Mouse (Mus musculus): ENCODE measurements at regions not wholly inside any gene's neighbourhood (a gene's known extent, or its start where the extent isn't known, plus 50 kb on each side); places are given as distances from the start of the nearest gene placed in this dataset.
"Not testable (repeated sequence)": the region's sequence is repeated elsewhere in the genome, so short reads cannot be mapped to it uniquely, and the experiment has no call there.

- Histone ChIP-seq H3K4me1 (no peaks in the 10 kb centered on the region), H3K27ac (no peak overlapping the region), H3K9me3 (no peaks in the 10 kb centered on the region; the same call in 1 of the 2 replicates), H3K4me2 (no peak overlapping the region), H3K4me3 (no peak overlapping the region), H3K9ac (no peak overlapping the region), H3K36me3 (no peaks in the 10 kb centered on the region), H3K27me3 (no peaks in the 10 kb centered on the region)
- 70% methylated on average over 3 of the region's 3 CpGs for WGBS
- ATAC-seq (ENCODE audit: borderline replicate concordance, extremely low read depth, low FRiP score, low TSS enrichment) = no peak
These were observed 196.4 kb upstream of the Gdi2 start for GRCm38 (mm10) chr13:3341416-3341815.

- ATAC-seq (ENCODE audit: borderline replicate concordance, extremely low read depth, low FRiP score, low TSS enrichment) = no peak
- Histone ChIP-seq H3K4me1 (no peaks in the 10 kb centered on the region), H3K27me3 (no peaks in the 10 kb centered on the region), H3K9me3 (no peaks in the 10 kb centered on the region; the same call in 1 of the 2 replicates), H3K27ac (no peak overlapping the region), H3K4me3 (no peak overlapping the region), H3K9ac (no peak overlapping the region), H3K4me2 (no peak overlapping the region), H3K36me3 (no peaks in the 10 kb centered on the region)
- WGBS = 89% methylated on average over 5 of the region's 5 CpGs
These were observed 194.3 kb upstream of the Gdi2 start for GRCm38 (mm10) chr13:3343611-3344010.

- not testable (repeated sequence) for H3K9me3 ChIP-seq; H3K4me2 ChIP-seq; H3K9ac ChIP-seq; H3K4me3 ChIP-seq; H3K36me3 ChIP-seq; H3K27ac ChIP-seq; ATAC-seq (ENCODE audit: borderline replicate concordance, extremely low read depth, low FRiP score, low TSS enrichment)
- Histone ChIP-seq H3K27me3 (peaks cover 26% of the 10 kb centered on the region), H3K4me1 (peaks cover 15% of the 10 kb centered on the region)
These were observed 183.0 kb upstream of the Gdi2 start for GRCm38 (mm10) chr13:3354912-3355311.

- peaks cover 41% of the 10 kb centered on the region for H3K27me3 ChIP-seq
- H3K4me2 ChIP-seq = peak overlapping the region; percentile 99
- peak; percentile 47 for ATAC-seq (ENCODE audit: borderline replicate concordance, extremely low read depth, low FRiP score, low TSS enrichment)
- H3K27ac ChIP-seq = peak overlapping the region; percentile 85
- H3K9ac ChIP-seq = peak overlapping the region; percentile 40
- WGBS = under 1% methylated on average over 44 of the region's 45 CpGs
- H3K36me3 ChIP-seq = no peaks in the 10 kb centered on the region
- H3K9me3 ChIP-seq = no peaks in the 10 kb centered on the region
- peak overlapping the region; percentile 56 for H3K4me3 ChIP-seq
- peaks cover 18% of the 10 kb centered on the region for H3K4me1 ChIP-seq
These were observed 179.7 kb upstream of the Gdi2 start for GRCm38 (mm10) chr13:3358079-3358608.

- WGBS = 3% methylated on average over 41 of the region's 41 CpGs
- peak; percentile 2; the same call in 1 of the 2 replicates for ATAC-seq (ENCODE audit: borderline replicate concordance, extremely low read depth, low FRiP score, low TSS enrichment)
- peak overlapping the region; percentile 40; the same call in 1 of the 2 replicates for H3K9ac ChIP-seq
- peak overlapping the region; percentile 56 for H3K4me3 ChIP-seq
- H3K27ac ChIP-seq = peak overlapping the region; percentile 85
- peak overlapping the region; percentile 99 for H3K4me2 ChIP-seq
- H3K4me1 ChIP-seq = peaks cover 18% of the 10 kb centered on the region
- H3K36me3 ChIP-seq = no peaks in the 10 kb centered on the region
- H3K9me3 ChIP-seq = no peaks in the 10 kb centered on the region
- H3K27me3 ChIP-seq = peaks cover 41% of the 10 kb centered on the region
These were observed 178.7 kb upstream of the Gdi2 start for GRCm38 (mm10) chr13:3358996-3359750.

GRCm38 (mm10) chr13:3359751-3360260 lies 178.1 kb upstream of the Gdi2 start:
- peaks cover 41% of the 10 kb centered on the region for H3K27me3 ChIP-seq
- H3K4me1 ChIP-seq = peaks cover 18% of the 10 kb centered on the region
- not testable (repeated sequence) for H3K27ac ChIP-seq, H3K36me3 ChIP-seq, H3K9me3 ChIP-seq
- WGBS = under 1% methylated on average over 35 of the region's 35 CpGs
- peak overlapping the region; percentile 99 for H3K4me2 ChIP-seq
- ATAC-seq (ENCODE audit: borderline replicate concordance, extremely low read depth, low FRiP score, low TSS enrichment) = peak; percentile 4; the same call in 1 of the 2 replicates
- peak overlapping the region; percentile 32; the same call in 1 of the 2 replicates for H3K9ac ChIP-seq
- H3K4me3 ChIP-seq = peak overlapping the region; percentile 56

GRCm38 (mm10) chr13:3360503-3361490 lies 177.1 kb upstream of the Gdi2 start:
- no peaks in the 10 kb centered on the region for H3K36me3 ChIP-seq
- 1% methylated on average over 82 of the region's 82 CpGs for WGBS
- H3K9ac ChIP-seq = peak overlapping the region; percentile 32
- H3K27ac ChIP-seq = no peak overlapping the region
- peaks cover 41% of the 10 kb centered on the region for H3K27me3 ChIP-seq
- peak overlapping the region; percentile 99 for H3K4me2 ChIP-seq
- H3K4me1 ChIP-seq = peaks cover 18% of the 10 kb centered on the region
- no peaks in the 10 kb centered on the region for H3K9me3 ChIP-seq
- peak; percentile 62 for ATAC-seq (ENCODE audit: borderline replicate concordance, extremely low read depth, low FRiP score, low TSS enrichment)
- H3K4me3 ChIP-seq = peak overlapping the region; percentile 56

- WGBS = 64% methylated on average over 6 of the region's 6 CpGs
- no peak for ATAC-seq (ENCODE audit: borderline replicate concordance, extremely low read depth, low FRiP score, low TSS enrichment)
- H3K36me3 ChIP-seq = no peaks in the 10 kb centered on the region
- H3K27ac ChIP-seq = no peak overlapping the region
- no peak overlapping the region for H3K4me3 ChIP-seq
- no peaks in the 10 kb centered on the region for H3K9me3 ChIP-seq
- H3K9ac ChIP-seq = no peak overlapping the region
- H3K27me3 ChIP-seq = no peaks in the 10 kb centered on the region
- H3K4me2 ChIP-seq = no peak overlapping the region
- no peaks in the 10 kb centered on the region for H3K4me1 ChIP-seq
These were observed 165.2 kb upstream of the Gdi2 start for GRCm38 (mm10) chr13:3372701-3373100.

GRCm38 (mm10) chr13:3373522-3374220 lies 164.2 kb upstream of the Gdi2 start:
- not testable (repeated sequence) for H3K4me2 ChIP-seq; H3K27ac ChIP-seq; H3K4me1 ChIP-seq; H3K36me3 ChIP-seq; ATAC-seq (ENCODE audit: borderline replicate concordance, extremely low read depth, low FRiP score, low TSS enrichment); H3K9me3 ChIP-seq; H3K9ac ChIP-seq; H3K4me3 ChIP-seq; H3K27me3 ChIP-seq
- 41% methylated on average over 3 of the region's 3 CpGs for WGBS

- H3K9ac ChIP-seq = no peak overlapping the region
- H3K4me3 ChIP-seq = no peak overlapping the region
- H3K27ac ChIP-seq = no peak overlapping the region
- H3K9me3 ChIP-seq = no peaks in the 10 kb centered on the region
- no peaks in the 10 kb centered on the region for H3K4me1 ChIP-seq
- H3K27me3 ChIP-seq = no peaks in the 10 kb centered on the region
- 96% methylated on average over 7 of the region's 7 CpGs for WGBS
- no peak for ATAC-seq (ENCODE audit: borderline replicate concordance, extremely low read depth, low FRiP score, low TSS enrichment)
- no peak overlapping the region for H3K4me2 ChIP-seq
- H3K36me3 ChIP-seq = no peaks in the 10 kb centered on the region
These were observed 163.1 kb upstream of the Gdi2 start for GRCm38 (mm10) chr13:3374796-3375195.

GRCm38 (mm10) chr13:3377801-3378200 lies 160.1 kb upstream of the Gdi2 start:
- not testable (repeated sequence) for H3K36me3 ChIP-seq; ATAC-seq (ENCODE audit: borderline replicate concordance, extremely low read depth, low FRiP score, low TSS enrichment); H3K27ac ChIP-seq; H3K27me3 ChIP-seq; H3K9me3 ChIP-seq; H3K9ac ChIP-seq; H3K4me2 ChIP-seq; H3K4me1 ChIP-seq; H3K4me3 ChIP-seq
- 56% methylated on average over 3 of the region's 3 CpGs for WGBS
